Mouse (Mus musculus) adrenal gland, adult 18-20 months (tissue): ENCODE data around the gene Gfra1. TPM values are rescaled to one million over a fixed set of nuclear protein-coding genes. Genes with fewer than 3 reads are reported as not detected.

ENCODE experiments used
- DNase-seq, 2 experiments: peaks; one replicate each; pipeline ENCODE4 v3.0.0; 2021 to 2022; ENCODE audit warnings: low spot score in 2 of 2
- total RNA-seq, 2 experiments: library from RNA; stranded (reverse); gene quantifications; 1 replicate in 1 of 2; 2 replicates in 1 of 2; pipeline ENCODE4 v1.2.3; 2021

The Gfra1 gene
- total RNA-seq, 2 experiments from 2014 or later: 1.0 to 2.9 TPM

- DNase-seq: no peak
These were observed 189.1 kb downstream of the Gfra1 start for GRCm38 (mm10) chr19:58266600-58266999.

DNA sequence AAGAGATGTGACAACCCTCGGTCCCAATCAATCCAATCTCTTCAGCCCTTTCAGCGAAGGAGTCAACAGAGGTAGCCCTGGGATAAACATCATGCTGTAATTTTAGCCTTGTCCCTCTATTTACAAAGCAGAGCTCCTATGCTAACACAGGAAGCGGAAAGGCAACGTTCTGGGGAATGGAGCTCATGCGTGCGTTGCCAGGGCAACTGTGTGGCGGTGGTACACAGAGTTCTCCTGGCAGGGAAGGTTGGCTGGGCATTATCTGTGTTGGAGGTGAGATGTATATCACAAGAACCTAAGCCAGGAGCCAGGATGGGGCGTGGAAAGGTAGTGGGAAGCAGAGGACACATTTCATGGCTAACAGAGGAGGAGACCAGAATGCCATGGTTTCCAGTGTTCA is 194.8 kb downstream of the Gfra1 start:
- DNase-seq: no peak

GRCm38 (mm10) chr19:58259250-58259649 is 196.5 kb downstream of the Gfra1 start:
- DNase-seq: no peak

DNA sequence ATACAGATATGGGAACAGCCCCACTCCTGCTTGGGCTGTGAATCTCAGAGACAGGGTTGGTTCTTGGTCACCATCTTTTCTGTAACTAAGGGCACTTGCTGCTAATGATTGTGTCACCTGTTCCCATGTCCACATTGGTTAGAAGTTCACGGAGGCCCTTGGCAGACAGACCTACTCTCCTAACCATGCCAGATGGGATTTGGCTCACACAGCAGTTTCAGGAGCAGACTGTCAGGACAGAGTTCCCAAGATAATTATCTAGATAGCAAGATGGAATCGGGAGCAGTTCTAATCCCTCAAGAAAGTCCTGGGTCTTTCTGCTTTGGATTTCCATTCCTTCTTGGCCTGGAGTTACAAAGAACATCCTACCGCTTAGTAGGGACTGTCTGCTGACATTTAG is 199.2 kb downstream of the Gfra1 start:
- no peak for DNase-seq

DNA sequence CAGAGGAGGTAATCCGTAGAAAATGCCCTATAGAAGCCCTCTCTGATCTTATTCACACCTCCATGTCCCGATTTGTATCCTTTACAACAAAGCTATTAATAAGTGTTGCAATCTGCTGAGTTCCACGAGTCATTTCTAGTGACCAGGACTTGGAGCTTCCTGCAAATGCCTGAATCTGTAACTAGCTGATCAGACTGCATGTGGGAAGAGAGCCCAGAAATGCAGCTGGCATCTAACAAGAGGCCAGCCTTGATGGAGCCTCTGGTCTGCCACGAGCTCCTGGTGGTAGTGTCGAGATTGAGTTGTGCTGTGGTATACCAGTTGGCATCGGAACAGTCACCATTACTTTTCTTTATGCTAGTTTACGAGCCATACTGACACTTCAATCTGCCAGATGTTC is 200.3 kb downstream of the Gfra1 start:
- no peak for DNase-seq

DNA sequence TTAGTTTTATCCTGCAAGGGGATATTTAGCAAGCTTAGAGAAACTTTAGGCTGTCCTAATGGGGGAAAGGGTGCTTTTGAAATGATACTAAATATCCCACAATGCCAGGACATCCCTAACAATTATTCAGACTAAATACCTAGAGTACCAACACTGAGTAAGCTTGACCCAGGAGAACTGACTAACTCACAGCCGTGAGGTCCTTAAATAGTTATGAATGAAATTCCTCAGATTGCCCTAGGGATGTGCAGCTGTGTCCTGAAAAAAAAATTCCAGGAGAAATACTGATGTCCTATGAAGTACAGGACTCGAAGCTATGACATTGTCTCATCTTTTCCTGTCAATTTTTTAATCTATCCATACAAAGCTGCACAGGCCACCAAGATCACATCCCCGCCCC is 201.5 kb downstream of the Gfra1 start:
- no peak for DNase-seq

- no peak for DNase-seq
These were observed 204.0 kb downstream of the Gfra1 start for GRCm38 (mm10) chr19:58251698-58252097.

- no peak for DNase-seq
These were observed 204.6 kb downstream of the Gfra1 start for GRCm38 (mm10) chr19:58251095-58251494.

GRCm38 (mm10) chr19:58250237-58250636 is 205.5 kb downstream of the Gfra1 start:
- no peak for DNase-seq

DNA sequence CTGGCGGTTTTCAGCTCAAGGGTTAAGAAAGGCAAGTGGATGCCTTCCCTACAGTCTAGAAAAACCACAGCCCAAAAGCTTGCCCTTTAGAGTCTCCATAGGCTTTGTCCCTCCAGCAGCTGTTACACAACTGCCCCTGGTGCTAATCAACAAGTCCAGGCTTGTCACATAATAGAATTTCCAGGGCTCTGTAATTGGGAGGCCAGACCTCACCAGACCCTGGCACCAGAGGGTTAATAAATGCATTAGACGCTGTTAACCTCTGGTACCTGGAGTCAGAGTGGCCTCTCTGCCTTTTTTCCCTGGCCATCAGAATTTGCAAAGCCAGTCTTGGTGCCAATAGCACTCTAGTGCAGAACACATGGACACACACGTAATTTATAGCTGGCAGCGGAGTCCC is 211.6 kb downstream of the Gfra1 start:
- no peak for DNase-seq

GRCm38 (mm10) chr19:58243604-58244003 is 212.1 kb downstream of the Gfra1 start:
- no peak for DNase-seq

DNA sequence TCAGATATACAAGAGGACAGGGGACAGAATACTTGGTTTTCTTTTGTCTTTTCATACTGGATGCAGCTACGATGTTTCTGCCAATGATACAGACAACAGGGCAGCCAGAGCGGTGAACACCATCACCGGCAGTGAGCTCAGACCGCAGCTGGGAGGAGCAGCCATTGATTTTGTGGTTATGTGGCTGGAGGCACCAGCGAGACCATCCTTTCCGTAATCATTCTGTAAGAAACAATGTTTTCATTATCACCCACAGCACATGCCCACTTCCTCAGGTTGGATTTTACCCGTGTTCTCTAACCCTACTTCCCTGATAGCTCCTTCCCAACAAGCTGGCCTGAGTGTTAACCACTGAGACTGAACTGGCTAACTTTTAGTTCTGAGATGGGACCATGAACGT is 217.4 kb downstream of the Gfra1 start:
- DNase-seq: no peak

DNA sequence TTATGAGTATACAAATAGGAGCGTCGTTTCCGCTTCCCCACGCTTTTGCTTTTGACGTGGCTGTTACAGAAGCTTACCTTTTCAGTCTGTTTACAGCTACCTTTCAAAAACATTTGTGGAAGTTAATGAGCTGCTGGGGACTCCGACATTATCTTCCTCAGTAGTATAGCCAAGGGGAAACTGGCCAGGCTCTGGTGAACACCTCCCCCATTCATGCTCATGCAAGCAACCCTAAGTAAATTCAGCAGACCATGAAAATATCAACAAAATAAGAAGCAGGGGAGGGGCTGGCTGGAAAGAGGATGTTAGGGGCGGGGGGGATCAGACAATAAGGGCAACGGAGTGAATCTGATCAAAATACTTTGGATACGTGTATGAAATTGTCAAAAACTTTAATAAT is 228.0 kb downstream of the Gfra1 start:
- no peak for DNase-seq

DNA sequence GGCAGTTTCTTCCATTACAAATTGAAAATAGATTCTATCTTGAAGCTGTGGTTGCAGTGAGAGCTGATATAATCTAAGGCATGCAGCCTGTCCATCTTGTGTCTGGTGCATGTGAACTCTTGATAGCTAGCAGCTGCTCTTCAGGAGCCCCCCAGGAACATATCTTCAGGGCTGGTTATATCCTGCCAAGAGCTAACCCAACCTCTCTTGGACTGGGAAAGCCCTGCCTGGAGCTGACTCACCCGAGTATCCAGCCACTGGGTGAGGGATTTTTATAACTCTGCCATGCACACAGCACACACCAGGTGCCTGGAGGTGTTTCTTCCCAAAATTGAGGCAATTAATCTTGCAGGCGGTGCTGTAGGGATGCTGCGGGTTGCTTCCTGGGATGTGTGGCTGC is 228.8 kb downstream of the Gfra1 start:
- DNase-seq: no peak

DNA sequence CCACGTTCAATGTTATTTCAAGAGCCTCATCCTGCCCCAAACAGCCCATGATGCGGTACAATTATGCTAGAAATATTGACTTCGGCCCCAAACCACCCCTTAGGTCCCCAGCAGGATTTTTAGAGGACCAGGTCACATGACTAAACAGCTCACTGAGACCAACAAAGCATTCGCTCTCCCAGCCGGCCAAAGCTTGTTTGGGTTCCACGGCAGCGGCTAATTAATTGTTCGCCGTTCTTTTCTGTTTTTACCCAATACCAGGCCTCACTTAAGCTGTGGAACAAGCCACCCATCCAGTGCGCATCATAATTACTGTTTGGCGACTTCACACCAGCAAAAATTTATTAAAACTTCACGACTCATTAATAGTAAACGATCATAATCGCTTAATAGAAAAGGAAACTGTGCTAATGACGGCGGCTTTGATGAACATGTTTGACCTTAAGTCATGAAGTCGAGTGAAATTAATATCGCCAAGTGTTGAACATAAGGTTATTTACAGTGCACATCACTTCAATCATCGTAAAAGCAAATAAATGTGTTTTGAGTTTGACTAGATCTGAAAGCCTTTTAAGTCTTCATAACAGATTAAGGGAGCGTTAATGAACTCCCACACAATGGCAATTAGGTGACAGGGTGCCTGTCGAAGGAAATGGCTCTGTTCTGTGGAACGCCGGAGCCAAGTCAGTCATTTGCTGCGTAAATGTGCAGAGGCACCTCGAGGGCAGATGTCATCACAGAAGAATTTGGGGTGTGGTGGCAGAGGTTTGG is 235.5 kb downstream of the Gfra1 start:
- no peak for DNase-seq

GRCm38 (mm10) chr19:58217591-58217990 is 238.1 kb downstream of the Gfra1 start:
- no peak for DNase-seq

- no peak for DNase-seq
These were observed 249.1 kb downstream of the Gfra1 start for GRCm38 (mm10) chr19:58206496-58207044.

GRCm38 (mm10) chr19:58205470-58205869 is 250.2 kb downstream of the Gfra1 start:
- no peak for DNase-seq

DNA sequence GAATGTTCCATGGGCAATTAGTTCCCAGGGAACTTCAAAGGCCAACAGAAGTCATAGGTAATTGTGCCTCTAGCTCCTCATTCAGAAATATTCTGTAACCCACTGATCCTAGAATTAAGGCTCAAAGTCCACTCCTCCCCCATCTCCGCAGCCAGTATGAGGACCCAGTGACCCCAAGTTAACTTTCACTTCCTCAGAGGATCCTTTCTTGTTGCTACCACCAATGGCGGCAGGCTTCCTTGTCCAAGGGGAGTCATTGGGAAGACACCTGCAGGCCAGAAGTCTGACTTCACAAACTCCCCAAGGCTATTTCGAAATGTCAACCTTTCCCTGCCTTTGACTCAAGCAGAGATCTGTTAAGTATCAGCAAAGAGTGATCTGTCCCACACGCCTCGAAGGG is 253.1 kb downstream of the Gfra1 start:
- DNase-seq: no peak

DNA sequence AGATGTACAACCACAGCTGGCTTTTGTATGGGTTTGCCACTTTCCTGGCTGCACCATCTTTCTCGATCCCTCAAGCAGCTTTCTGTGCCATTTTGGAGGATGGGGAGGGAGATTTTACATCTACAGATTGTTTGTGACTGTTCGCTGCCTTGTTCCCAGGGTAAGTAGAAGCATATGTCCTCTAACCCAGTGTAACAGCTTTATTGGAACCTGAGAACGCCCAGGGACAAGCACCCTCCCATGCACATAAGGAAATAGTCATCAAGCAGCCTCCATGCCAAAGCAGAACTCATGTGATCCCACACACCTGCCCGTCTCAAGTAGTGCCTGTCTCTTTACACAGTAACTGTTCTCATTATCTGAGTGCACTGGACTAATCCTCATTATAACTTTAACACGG is 256.0 kb downstream of the Gfra1 start:
- no peak for DNase-seq

GRCm38 (mm10) chr19:58193733-58194456 is 261.8 kb downstream of the Gfra1 start:
- DNase-seq: no peak

DNA sequence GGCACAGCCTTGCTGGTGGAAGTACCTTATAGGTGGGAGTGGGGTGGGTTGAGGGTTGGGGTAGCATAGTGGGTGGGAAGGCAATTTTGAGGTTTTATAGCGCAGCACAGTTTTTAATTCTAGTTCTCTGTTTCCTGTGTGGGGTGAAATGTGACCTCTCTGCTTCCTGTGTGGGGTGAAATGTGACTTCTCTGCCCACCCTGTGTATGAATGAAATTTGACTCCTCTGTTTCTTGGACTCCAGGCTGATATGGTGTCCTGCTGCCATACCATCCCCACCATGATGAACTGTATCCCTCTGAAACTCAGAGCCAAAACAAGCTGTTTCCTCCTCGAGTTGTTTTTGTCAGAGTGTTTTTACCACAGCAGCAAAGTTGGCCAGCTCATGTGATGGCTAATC is 264.8 kb downstream of the Gfra1 start:
- DNase-seq: no peak
